Mouse (Mus musculus): ENCODE data around the gene Tmem9. TPM values are rescaled to one million over a fixed set of nuclear protein-coding genes. Genes with fewer than 3 reads are reported as not detected.

The Tmem9 gene
- polyA plus RNA-seq, 1 experiment, result 18.2 TPM

GRCm38 (mm10) chr1:136067579-136067978, 59.6 kb downstream of the Tmem9 start:
- TF ChIP-seq POLR2A (IDR thresholded peaks at IDR 0.05; ENCODE audit: borderline replicate concordance, low read depth, low read length) (no peak), CTCF (IDR thresholded peaks at IDR 0.05; ENCODE audit: low read depth, low read length) (no peak)
- H3K4me3 ChIP-seq (ENCODE audit: insufficient read depth, low read length), result no peak overlapping the region
- H3K4me1 ChIP-seq (ENCODE audit: control insufficient read depth, insufficient read depth, low read length), result no peaks in the 10 kb centered on the region
- no peak overlapping the region for H3K27ac ChIP-seq (ENCODE audit: insufficient read depth, low read depth, low read length)

DNA sequence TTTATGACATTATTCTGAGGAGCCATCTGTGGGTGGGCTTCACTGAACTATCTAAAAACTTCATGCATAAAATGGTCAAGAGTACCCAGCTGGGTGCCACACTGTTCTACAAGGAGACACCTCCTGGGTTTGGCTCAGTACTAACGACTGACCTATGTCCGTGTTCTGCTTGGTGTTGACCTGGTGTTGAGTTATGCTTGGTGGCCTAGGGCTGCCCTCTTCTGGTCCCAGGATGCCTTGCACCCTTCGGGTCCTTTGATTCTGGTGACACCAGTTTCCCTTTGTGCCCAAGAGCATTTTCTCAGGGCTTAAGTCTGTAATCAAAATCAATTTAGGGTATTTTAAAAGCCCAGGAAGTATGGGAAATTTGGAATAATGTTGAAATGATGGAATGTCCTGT, 68.1 kb downstream of the Tmem9 start:
- H3K27ac ChIP-seq (ENCODE audit: insufficient read depth, low read depth, low read length), result no peak overlapping the region
- H3K4me3 ChIP-seq (ENCODE audit: insufficient read depth, low read length), result no peak overlapping the region
- no peaks in the 10 kb centered on the region for H3K4me1 ChIP-seq (ENCODE audit: control insufficient read depth, insufficient read depth, low read length)
- TF ChIP-seq POLR2A (IDR thresholded peaks at IDR 0.05; ENCODE audit: borderline replicate concordance, low read depth, low read length) (no peak), CTCF (IDR thresholded peaks at IDR 0.05; ENCODE audit: low read depth, low read length) (peak; percentile 37)

DNA sequence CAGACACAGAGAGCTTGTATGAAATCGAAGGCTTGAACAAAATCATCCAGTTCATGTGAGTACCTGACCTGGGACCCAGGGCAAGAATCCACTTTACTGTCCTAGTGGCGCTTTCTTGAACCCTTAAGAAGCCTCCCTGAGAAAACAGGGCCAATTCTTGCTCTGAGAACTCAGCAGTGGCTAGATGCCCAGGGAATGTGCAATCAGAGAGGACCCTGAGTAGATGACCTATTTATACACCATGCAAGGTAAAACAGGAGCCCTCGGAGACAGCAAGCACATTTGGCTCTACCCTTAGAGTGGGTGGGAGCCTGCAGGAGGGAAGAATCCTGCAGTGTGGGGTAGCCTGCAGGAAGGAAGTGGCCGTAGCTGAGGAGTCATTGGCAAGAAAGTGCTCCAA, 69.7 kb downstream of the Tmem9 start:
- Histone ChIP-seq H3K4me3 (ENCODE audit: insufficient read depth, low read length) (no peak overlapping the region), H3K4me1 (ENCODE audit: control insufficient read depth, insufficient read depth, low read length) (no peaks in the 10 kb centered on the region), H3K27ac (ENCODE audit: insufficient read depth, low read depth, low read length) (no peak overlapping the region)
- TF ChIP-seq POLR2A (IDR thresholded peaks at IDR 0.05; ENCODE audit: borderline replicate concordance, low read depth, low read length) (no peak), CTCF (IDR thresholded peaks at IDR 0.05; ENCODE audit: low read depth, low read length) (no peak)

- Histone ChIP-seq H3K27ac (ENCODE audit: insufficient read depth, low read depth, low read length) (no peak overlapping the region), H3K4me1 (ENCODE audit: control insufficient read depth, insufficient read depth, low read length) (no peaks in the 10 kb centered on the region), H3K4me3 (ENCODE audit: insufficient read depth, low read length) (no peak overlapping the region)
- TF ChIP-seq POLR2A (IDR thresholded peaks at IDR 0.05; ENCODE audit: borderline replicate concordance, low read depth, low read length), result no peak
- no peak for TF ChIP-seq CTCF (IDR thresholded peaks at IDR 0.05; ENCODE audit: low read depth, low read length)
These were observed 73.2 kb downstream of the Tmem9 start for GRCm38 (mm10) chr1:136081161-136081560.

Other genes starting within 250 kb of the Tmem9 start
- gene Phlda3, start 242.0 kb upstream of the Tmem9 start, polyA plus RNA-seq (2012; ENCODE audit: insufficient read depth, insufficient read length, missing spikeins), result 8.0 and 8.5 TPM in 2 replicates
- not detected in 2 replicates for gene Tnni1, start 228.7 kb upstream of the Tmem9 start, polyA plus RNA-seq (2012; ENCODE audit: insufficient read depth, insufficient read length, missing spikeins)
- gene Lad1, start 189.6 kb upstream of the Tmem9 start, polyA plus RNA-seq (2012; ENCODE audit: insufficient read depth, insufficient read length, missing spikeins), result 0.53 TPM in 1 of 2 replicates, not detected in the other
- gene Tnnt2, start 171.8 kb upstream of the Tmem9 start, polyA plus RNA-seq (2012; ENCODE audit: insufficient read depth, insufficient read length, missing spikeins), result not detected in 2 replicates
- gene Pkp1, start 88.9 kb upstream of the Tmem9 start, polyA plus RNA-seq (2012; ENCODE audit: insufficient read depth, insufficient read length, missing spikeins), result not detected in 2 replicates
- gene Igfn1, start 1.8 kb upstream of the Tmem9 start, polyA plus RNA-seq (2012; ENCODE audit: insufficient read depth, insufficient read length, missing spikeins), result not detected in 2 replicates
- not detected in 2 replicates for gene Ascl5, start 42.7 kb downstream of the Tmem9 start, polyA plus RNA-seq (2012; ENCODE audit: insufficient read depth, insufficient read length, missing spikeins)
- gene Cacna1s, start 44.6 kb downstream of the Tmem9 start, polyA plus RNA-seq (2012; ENCODE audit: insufficient read depth, insufficient read length, missing spikeins), result not detected in 2 replicates
- gene Kif21b, start 123.2 kb downstream of the Tmem9 start, polyA plus RNA-seq (2012; ENCODE audit: insufficient read depth, insufficient read length, missing spikeins), result 16.2 and 17.9 TPM in 2 replicates
- not detected in 2 replicates for gene Mroh3, start 204.7 kb downstream of the Tmem9 start, polyA plus RNA-seq (2012; ENCODE audit: insufficient read depth, insufficient read length, missing spikeins)
- gene Inava, start 226.1 kb downstream of the Tmem9 start, polyA plus RNA-seq (2012; ENCODE audit: insufficient read depth, insufficient read length, missing spikeins), result not detected in 2 replicates